Mouse (Mus musculus): ENCODE data around the gene Trim45.
A peak's percentile ranks its signal among the peaks of the same experiment; 100 is the strongest.

Trim45 gene

GRCm38 (mm10) chr3:100931332-100932076, 9.5 kb downstream of the Trim45 start:
- DNase-seq (ENCODE audit: inconsistent age in 2 of 2, low spot score in 1 of 2) = no peak

- DNase-seq (ENCODE audit: inconsistent age in 2 of 2, low spot score in 1 of 2) = no peak
These were observed 10.3 kb downstream of the Trim45 start for GRCm38 (mm10) chr3:100932077-100932944.

DNA sequence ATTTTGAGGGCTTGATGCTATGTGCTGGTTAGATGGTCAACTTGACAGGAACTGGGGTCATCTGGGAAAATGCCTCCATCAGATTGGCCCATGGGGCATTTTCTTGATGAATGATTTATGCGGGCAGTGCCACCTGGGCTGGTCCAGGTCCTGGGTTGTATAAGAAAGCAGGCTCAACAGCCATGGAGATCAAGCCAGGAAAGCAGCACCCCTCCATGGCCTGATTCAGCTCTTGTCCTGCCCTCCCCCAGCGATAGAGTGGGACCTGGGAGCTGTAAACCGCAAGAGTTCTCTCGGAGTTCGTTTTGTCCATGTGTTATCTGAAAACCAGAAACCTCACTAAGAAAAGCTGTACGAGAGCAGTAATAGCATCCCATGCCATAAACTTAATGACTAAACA, 13.5 kb downstream of the Trim45 start:
- no peak for DNase-seq (ENCODE audit: inconsistent age in 2 of 2, low spot score in 1 of 2)

- DNase-seq (ENCODE audit: inconsistent age in 2 of 2, low spot score in 1 of 2) = no peak
These were observed 14.2 kb downstream of the Trim45 start for GRCm38 (mm10) chr3:100936201-100936600.

DNA sequence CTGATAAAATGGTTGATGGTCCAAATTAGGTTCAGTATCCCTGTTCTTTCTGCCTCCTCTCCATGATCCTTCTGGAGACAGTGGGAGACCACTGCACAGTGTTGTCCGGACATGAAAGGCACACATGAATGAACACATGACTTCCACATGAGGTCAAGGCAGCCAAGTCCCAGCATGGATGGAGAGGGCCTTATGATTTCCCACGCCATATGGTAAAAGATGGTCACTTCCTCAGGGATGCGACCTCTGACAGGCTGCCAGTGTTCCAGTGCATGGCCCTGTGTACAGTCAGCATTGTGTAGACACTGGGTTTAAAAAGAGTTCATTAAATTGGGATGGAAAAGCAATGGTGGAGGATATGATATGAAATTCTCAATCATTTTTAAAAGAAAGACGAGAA, 16.2 kb downstream of the Trim45 start:
- DNase-seq (ENCODE audit: inconsistent age in 2 of 2, low spot score in 1 of 2) = no peak

DNA sequence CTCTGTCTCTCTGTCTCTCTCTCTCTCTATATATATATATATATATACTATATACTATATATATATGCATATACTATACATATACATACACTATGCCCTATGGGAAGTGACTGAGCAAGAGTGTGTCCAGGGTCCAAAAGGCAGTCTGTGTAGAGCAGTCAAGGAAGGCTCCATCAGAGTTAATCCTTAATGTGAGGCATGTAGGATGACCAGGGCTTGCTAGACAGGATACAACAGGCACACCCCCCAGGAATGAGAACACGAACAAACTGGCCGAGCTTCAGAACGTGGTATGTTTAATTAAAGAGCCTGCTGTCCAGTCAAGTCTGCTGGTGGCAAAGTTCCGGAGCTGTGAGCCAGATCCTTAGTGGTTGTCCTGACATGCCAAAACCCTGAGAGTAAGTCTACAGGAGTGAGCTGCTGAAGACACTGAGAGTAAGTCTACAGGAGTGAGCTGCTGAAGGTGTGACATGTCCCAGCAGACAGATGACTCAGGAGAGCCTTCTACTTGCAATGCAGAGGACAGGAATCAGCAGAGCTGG, 18.6 kb downstream of the Trim45 start:
- no peak for DNase-seq (ENCODE audit: inconsistent age in 2 of 2, low spot score in 1 of 2)

DNA sequence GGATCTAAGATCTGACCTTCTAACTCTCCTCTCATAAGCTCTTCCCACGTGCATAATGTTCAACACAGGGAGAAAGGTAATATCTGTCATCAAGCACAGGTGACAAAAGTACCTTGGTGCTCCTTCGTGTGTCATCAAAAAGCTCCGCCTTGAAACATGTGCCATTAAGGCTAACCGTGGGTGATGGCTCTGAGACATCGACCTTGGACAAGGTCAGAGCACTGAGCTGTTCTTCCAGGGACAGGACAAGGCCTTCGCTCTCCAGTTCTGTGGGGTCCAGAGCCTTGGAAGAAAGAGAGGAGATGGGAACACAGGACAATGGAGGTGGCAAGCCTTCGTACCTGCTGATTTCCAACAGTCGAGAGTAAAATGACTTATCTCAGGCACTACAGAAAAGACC, 25.3 kb downstream of the Trim45 start:
- peak; percentile 22 to 78 for DNase-seq (ENCODE audit: inconsistent age in 2 of 2, low spot score in 1 of 2)

DNA sequence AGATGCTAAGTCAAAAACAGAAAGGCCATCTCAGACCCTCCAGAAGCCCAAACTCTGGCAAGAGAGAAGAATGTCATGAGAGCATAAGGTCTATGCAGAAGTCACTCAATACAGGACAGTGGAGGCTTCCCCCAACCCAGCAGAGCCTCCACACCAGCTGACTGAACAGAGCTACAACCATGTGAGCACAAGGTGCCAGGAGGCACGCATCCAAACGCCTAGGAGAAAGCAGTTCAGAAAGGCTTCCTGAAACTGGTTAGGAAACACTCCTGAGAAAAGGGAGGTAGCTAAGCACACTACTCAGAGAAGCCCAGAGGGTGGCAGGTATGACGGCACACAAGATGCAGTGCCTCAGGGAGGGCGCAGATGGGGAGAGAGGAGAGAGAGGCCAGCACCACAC, 29.5 kb downstream of the Trim45 start:
- DNase-seq (ENCODE audit: inconsistent age in 2 of 2, low spot score in 1 of 2) = no peak

- no peak for DNase-seq (ENCODE audit: inconsistent age in 2 of 2, low spot score in 1 of 2)
These were observed 32.6 kb downstream of the Trim45 start for GRCm38 (mm10) chr3:100954616-100955015.

DNA sequence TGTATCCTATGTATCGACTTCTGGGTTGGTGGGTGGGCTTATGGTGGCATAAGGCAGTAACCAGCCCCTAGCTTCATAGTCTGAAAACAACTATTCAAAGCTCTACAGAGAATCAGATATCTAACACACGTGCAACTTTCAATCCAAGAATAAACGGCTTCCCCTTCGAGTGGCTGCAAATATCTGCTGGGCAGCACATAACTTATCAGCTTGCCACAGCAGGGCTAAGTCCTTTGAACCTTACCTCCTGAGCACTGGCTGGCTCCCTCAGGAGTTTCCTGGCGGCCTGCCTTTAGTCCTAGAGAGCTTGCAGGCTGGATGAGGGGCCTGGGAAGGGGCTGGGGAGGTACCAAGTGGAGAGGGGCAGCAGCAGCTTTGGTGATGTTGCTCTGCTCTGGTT, 39.0 kb downstream of the Trim45 start:
- DNase-seq (ENCODE audit: inconsistent age in 2 of 2, low spot score in 1 of 2) = no peak

GRCm38 (mm10) chr3:100961501-100961900, 39.5 kb downstream of the Trim45 start:
- DNase-seq (ENCODE audit: inconsistent age in 2 of 2, low spot score in 1 of 2) = no peak

DNA sequence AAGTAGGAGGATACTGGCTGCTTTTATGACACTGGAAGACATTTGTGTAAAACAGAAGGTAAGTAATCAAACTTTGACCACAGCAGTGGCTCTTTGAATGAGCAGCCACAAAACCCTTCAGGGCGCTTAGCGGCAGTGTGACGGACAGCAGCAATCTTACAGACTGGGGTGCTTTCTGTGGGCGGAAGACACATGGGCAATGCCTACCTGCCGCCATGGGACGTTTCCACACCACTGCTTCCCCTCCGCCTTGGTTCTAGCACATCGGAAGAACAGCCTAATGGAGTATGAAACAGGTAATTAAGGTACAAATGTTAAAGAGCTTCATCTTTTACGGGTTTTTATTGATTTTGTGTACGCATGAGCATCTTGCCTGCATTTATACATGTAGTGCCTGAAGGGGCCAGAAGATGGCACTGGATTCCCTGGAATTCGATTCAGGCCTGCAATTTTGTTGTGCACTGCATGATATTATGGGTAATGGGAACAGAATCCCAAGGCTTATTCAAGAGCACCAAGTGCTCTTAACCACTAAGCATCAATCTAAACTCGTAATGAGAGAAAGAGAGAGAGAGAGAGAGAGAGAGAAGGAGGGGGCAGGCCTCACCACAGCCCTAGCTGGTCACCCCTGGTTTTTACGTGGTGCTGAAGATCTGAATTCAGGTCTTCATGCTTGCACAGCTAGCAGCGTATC, 42.0 kb downstream of the Trim45 start:
- peak; percentile 22 to 73 for DNase-seq (ENCODE audit: inconsistent age in 2 of 2, low spot score in 1 of 2)

DNA sequence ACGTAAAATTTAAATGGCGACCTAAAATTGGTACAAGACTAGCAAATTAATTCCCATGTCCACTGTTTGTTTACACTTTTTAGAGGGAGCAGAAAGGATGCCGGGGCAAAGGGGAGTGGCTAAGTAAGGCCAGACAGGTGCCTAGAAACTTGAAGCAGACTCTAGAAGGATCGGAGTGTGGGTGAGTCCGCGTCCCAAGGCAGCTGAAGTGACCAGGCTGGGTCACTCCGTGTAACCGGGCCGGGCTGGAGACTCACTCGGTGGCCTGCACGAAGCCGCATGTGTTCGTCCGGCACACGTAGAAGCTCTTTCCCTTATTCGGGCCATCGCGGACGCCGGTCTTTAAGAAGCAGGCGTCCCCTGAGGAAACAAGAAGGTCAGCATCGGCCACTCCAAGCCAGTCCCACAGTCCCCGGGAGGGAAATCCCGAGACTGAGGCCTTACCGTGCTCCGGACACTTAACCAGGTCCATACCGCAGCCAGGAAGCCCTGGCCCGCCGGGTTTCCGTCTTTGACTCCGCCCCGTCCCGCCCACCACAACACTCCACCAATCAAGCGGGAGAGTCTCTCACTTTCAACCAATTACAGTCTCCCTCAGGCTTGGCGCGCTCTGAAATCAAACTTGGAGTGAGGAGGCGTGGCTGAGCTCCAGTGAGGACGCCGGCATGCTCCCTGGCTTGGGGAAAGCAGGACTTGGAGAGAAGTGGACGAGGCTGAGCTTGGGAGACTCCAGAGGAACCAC, 47.3 kb downstream of the Trim45 start, which contains the start of gene Ttf2:
TSS of gene Ttf2 (minus strand) at position 488 of the 742 bp plus-strand sequence.
- DNase-seq (ENCODE audit: inconsistent age in 2 of 2, low spot score in 1 of 2) = peak; percentile 94 to 99

DNA sequence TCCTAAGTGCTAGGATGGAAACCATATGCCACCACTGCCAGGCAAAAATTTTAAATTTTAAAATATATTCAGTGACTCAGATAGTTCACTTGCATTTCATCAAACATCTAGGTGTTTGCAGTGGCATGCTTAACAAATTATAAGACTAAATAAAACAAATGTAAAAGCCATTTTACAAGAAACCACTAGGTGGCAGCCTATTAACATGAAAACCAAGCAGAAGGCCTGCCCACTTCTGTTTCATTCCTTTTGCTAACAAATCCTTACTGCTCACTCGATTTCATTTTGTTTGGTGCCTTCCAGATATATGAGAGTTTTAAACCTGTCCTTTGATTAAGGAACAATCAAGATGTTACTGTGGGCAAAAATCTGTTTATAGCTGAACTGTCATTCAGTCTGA, 51.9 kb downstream of the Trim45 start:
- DNase-seq (ENCODE audit: inconsistent age in 2 of 2, low spot score in 1 of 2) = peak in 1 of 2 experiments; percentile 74

- no peak for DNase-seq (ENCODE audit: inconsistent age in 2 of 2, low spot score in 1 of 2)
These were observed 57.3 kb downstream of the Trim45 start for GRCm38 (mm10) chr3:100979290-100979689.
